Mouse (Mus musculus) myocyte (in vitro differentiated cells): ENCODE results near the gene Gm9918.

ENCODE experiments used
- E2F4 ChIP-seq: IDR thresholded peaks from one replicate; pipeline ENCODE4 v1.6.1; 2011; ENCODE audit warnings: mild to moderate bottlenecking, control low read depth, moderate library complexity; ENCODE audit not compliant: insufficient read depth
- MAX ChIP-seq: IDR thresholded peaks from one replicate; pipeline ENCODE4 v1.6.1; 2011; ENCODE audit warnings: low read depth, mild to moderate bottlenecking, control low read depth
- MYOG ChIP-seq, 3 experiments: IDR thresholded peaks; one replicate each; pipeline ENCODE4 v1.6.1; 2011; ENCODE audit warnings: control low read depth in 2 of 3, low read depth in 2 of 3, mild to moderate bottlenecking in 2 of 3; ENCODE audit not compliant: insufficient read length in 2 of 3, control insufficient read depth in 1 of 3, insufficient read depth in 1 of 3
- POLR2A ChIP-seq: IDR thresholded peaks from one replicate; pipeline ENCODE4 v1.6.1; 2011; ENCODE audit warnings: low read depth, mild to moderate bottlenecking, control low read depth, moderate library complexity; ENCODE audit not compliant: insufficient read length

DNA sequence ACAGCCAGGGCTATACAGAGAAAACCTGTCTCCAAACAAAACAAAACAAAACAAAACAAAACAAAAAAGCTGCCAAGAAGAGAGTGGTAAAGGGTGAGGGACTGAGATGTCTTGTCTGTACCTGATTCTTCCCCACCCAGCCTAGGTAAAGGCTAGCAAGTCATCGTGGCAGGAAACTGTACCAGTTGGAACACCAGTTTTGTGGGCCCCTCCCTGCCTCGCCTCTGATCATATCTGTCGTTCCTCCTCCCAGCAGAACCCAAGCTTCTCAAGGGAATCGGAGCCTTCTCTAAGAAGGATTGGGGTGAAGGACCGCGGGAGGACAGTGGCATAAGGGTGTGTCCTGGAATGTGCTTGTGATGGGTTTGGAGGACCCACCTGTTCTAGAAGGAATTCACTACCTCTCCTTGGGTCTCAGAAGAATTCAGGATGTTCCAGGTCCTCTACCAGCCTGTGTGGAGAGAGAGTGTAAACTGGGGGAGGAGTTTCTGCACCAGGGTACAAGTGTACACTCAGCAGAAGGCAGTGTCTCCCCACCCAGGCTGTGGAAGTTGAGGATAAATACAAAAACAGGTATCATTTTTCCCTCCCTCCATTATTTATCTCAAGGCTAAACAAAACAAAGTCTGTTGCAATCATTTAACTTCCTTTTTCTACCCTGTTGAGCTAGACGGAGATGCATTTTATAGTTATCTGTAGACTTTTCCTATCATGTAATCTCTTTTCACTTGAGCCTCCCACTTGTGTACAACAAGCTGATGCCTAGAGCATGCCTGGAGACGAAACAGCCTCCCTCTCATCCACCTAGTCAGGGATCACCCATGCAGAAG, 12.3 kb downstream of the Gm9918 start:
- TF ChIP-seq POLR2A (no peak), E2F4 (no peak), MYOG (IDR thresholded peaks at IDR 0.05; ENCODE audit: control insufficient read depth in 1 of 3, insufficient read depth in 1 of 3, insufficient read length in 2 of 3, low read depth in 2 of 3) (no peak), MAX (no peak)
